Mouse (Mus musculus): ENCODE measurements around the gene Mfsd13b. TPM values are rescaled to one million over a fixed set of nuclear protein-coding genes. Genes with fewer than 3 reads are reported as not detected.

Gene Mfsd13b
- total RNA-seq, 2 experiments from 2014 or later, result not detected

DNA sequence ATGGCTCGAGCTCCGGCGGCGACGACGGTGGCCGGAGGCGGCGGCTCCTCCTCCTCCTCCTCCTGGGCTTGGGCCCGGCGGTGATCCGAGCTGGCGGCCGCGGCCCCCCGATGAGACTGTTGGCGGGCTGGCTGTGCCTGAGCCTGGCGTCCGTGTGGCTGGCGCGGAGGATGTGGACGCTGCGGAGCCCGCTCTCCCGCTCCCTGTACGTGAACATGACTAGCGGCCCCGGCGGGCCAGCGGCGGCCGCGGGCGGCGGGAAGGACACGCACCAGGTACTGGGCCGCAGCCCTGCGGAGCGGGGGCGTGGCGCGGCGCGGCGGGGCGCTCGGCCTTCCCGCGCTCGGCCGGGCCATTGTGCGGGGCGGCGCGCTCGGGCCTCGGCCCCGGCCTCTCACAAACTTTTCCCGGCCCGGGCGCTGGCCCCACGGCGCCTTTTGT lies 52.4 kb downstream of the Mfsd13b start:
- DNase-seq (ENCODE audit: low spot score), result no peak
- intact Hi-C loops (cut with DNase I), result loop anchor here (2.0 to 10.0 kb wide), 3 partner anchors 38 to 200 kb away; partner anchors contain the start of genes Cdr2, Igsf6 and Mfsd13b

DNA sequence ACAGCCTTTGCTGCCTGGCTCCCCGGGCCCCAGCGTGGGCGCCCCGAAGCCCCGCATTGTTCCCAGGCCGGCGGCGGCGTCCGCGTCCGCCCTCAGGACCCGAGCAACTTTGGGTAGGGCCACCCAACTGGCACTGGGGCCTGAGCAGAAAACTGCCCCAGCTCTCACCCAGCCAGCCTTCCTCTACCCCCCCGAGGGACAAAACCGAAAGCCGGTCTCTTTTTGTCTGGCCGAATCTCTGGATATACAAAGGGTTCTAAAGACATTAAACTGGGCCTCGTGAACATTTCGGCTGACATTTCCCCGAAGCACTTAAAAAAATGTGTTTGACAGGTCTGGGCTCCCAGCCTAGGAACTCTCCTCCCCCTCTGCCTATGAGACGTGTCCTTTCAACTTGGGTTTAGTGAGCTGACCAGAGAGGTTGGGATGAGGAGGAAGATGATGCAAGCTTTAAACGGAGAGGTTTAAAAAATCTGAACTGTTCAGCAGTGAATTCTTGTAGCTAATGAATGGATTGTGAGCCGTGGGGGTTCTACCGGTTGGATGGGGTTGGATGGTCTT lies 52.9 kb downstream of the Mfsd13b start:
- intact Hi-C loops (cut with DNase I), result loop anchor here (2.0 to 10.0 kb wide), 2 partner anchors 52 to 200 kb away; partner anchors contain the start of genes Cdr2 and Mfsd13b

DNA sequence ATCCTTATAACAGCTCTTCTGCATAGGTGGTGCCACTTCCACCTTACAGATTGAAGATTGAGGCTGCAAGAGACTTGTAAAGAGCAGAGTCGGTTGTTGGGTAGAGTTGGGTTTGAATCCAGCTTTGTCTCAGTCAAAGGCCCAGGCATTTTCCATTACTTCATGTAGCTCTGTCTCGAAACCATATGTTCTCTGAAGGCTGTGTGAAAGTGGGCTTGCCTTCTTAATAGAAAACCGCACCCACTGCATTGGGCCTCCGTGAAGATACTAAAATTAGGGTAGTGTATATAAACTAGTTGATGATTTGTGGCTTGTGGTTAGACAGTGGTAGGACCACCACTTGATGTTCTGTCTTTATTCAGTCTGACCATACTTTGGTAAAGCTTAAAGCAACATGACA lies 58.3 kb downstream of the Mfsd13b start:
- DNase-seq (ENCODE audit: low spot score), result no peak
- intact Hi-C loops (cut with DNase I), result no loop called here

More for the DNA sequence above, 52.9 kb downstream of the Mfsd13b start:
- peak; percentile 7 for DNase-seq (ENCODE audit: low spot score)

DNA sequence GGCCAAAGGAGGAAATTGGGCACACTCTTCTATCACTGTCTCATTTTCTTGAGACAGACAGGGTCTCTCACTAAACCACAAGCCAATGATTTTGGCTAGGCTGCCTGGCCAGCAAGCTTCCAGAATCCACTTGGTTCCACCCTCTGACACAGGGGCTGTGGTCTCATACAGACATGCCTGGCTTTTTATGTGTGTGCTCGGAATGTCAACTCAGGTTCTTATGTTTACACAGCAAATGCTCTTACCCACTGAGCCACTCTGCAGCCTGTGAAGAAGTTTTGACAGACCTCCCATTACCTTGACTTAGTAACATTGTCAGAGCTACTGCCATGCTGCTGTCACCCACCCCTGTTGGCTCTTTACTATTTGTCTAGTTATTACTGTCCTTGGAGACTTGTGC lies 59.7 kb downstream of the Mfsd13b start:
- DNase-seq (ENCODE audit: low spot score), result no peak
- intact Hi-C loops (cut with DNase I), result no loop called here

DNA sequence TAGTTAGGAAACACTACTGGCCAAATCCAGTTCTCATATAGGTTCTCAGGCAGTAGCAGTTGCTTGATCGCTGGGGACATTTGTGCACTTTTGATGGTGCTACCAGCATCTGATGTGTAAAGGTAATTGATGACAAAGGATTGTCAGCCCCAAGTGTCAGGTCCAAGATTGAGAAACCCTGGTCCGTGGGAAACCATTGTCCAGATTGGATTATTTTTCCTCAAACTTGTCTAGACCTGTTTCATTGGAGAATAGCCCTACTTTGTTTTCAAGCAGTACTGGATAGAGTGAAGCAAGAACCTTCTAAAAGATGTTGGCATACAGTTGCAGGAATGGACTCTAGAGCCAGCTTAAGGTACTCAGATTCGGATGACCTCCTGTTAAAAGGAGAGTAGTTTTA lies 60.7 kb downstream of the Mfsd13b start:
- intact Hi-C loops (cut with DNase I), result no loop called here

DNA sequence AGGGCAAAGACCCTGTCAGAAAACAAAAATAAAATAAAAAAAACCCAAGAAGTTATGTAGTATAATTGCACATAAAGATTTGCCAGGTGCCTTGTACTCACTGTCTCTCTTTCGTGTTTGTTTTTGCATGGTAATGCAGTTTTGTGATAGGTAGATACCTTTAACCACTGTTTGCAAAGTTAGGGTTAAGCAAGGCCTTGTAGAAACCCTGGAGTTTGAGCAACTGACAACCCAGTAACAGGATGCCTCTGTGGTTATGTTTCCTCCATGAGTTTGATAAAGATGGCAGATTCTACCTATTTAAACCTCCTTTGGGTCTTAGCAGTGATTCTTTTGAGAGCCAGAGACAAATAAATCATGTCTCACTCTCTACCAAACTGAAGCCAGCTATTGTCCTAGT lies 61.2 kb downstream of the Mfsd13b start:
- intact Hi-C loops (cut with DNase I), result no loop called here
- no peak for DNase-seq (ENCODE audit: low spot score)

More for the DNA sequence above, 60.7 kb downstream of the Mfsd13b start:
- no peak for DNase-seq (ENCODE audit: low spot score)

- intact Hi-C loops (cut with DNase I), result no loop called here
- no peak for DNase-seq (ENCODE audit: low spot score)
These were observed 61.9 kb downstream of the Mfsd13b start for GRCm38 (mm10) chr7:121044251-121044650.

DNA sequence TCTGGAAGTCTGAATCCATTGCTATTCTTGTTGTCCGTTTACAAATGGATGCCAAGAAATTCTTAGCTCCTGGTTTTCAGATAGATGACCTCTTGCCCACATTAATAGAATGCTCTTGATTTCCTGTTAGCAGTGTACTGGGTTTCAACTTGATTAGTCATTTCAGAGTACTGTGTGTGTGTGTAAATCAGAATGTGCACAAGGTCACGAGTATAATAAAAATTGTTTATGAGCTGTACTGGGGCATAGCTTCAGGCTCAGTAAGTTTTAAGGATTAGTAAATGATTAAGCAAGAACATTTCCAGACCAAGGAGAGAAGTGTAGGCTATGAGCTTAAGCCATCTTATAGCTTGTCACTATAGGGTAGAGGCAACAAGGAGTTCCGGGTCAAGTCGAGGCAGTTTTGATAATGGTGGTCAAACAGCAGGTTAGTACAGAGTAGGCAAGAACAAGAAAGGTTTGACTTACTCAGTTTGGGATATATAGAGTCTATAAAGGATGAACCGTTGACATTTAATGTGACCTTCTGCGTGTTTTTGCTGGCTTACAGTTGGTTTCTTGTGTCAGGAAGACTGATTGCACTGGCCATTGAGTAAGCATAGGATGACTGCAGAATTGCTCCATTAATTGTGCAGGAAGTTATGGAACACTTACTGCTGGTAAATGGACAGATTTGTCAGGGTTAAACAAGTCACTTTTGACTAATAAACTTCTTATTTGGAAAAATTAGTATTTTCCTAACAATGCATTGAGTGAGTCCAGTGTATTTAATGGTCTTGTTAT lies 63.6 kb downstream of the Mfsd13b start:
- DNase-seq (ENCODE audit: low spot score), result no peak
- intact Hi-C loops (cut with DNase I), result no loop called here

- intact Hi-C loops (cut with DNase I), result no loop called here
- no peak for DNase-seq (ENCODE audit: low spot score)
These were observed 65.3 kb downstream of the Mfsd13b start for GRCm38 (mm10) chr7:121047624-121048023.

GRCm38 (mm10) chr7:121053071-121053470 lies 70.8 kb downstream of the Mfsd13b start:
- intact Hi-C loops (cut with DNase I), result no loop called here
- no peak for DNase-seq (ENCODE audit: low spot score)

GRCm38 (mm10) chr7:121059477-121060218 lies 77.3 kb downstream of the Mfsd13b start:
- DNase-seq (ENCODE audit: low spot score), result no peak
- intact Hi-C loops (cut with DNase I), result loop anchor here (5.0 kb wide), 1 partner anchor 222 kb away; no protein-coding TSS in a partner anchor

GRCm38 (mm10) chr7:121064309-121064708 lies 82.0 kb downstream of the Mfsd13b start:
- no peak for DNase-seq (ENCODE audit: low spot score)
- intact Hi-C loops (cut with DNase I), result loop anchor here (1.0 to 5.0 kb wide), 2 partner anchors 130 to 227 kb away; no protein-coding TSS in a partner anchor

Other genes with a start within 250 kb of the Mfsd13b start
- 1 to 10 TPM; 2.8 to 3.5 TPM for gene Vwa3a, start 243.2 kb upstream of the Mfsd13b start, total RNA-seq (2021)
- not detected for gene Gm5737, start 170.1 kb upstream of the Mfsd13b start, total RNA-seq (2021)
- 10 to 100 TPM; 27.7 to 32.5 TPM for gene Eef2k, start 139.7 kb upstream of the Mfsd13b start, total RNA-seq (2021)
- 1 to 10 TPM; 8.2 to 8.7 TPM for gene Polr3e, start 64.8 kb upstream of the Mfsd13b start, total RNA-seq (2021)
- 10 to 100 TPM; 14.8 to 21.9 TPM for gene Cdr2, start 197 bp upstream of the Mfsd13b start, total RNA-seq (2021)
- gene Mettl9, start 51.9 kb downstream of the Mfsd13b start, total RNA-seq (2021), result 10 to 100 TPM; 77.5 to 80.5 TPM
- gene Igsf6, start 92.1 kb downstream of the Mfsd13b start, total RNA-seq (2021), result 1 to 10 TPM; 1.7 TPM
- gene Otoa, start 99.1 kb downstream of the Mfsd13b start, total RNA-seq (2021), result under 1 TPM; 0.14 to 0.21 TPM